Mouse (Mus musculus): ENCODE measurements around the gene Pgf.
"Not testable (repeated sequence)": the region's sequence is repeated elsewhere in the genome, so short reads cannot be mapped to it uniquely, and the experiment has no call there.

The Pgf gene

GRCm38 (mm10) chr12:85164996-85165395 lies 12.6 kb downstream of the Pgf start:
- in situ Hi-C loops (cut with MboI, MseI), result no loop called here

- in situ Hi-C loops (cut with MboI, MseI), result loop anchor here (5.0 to 10.0 kb wide), 2 partner anchors 33 to 55 kb away; partner anchors contain the start of gene Eif2b2
Measured at GRCm38 (mm10) chr12:85159592-85159991, 18.0 kb downstream of the Pgf start.

- in situ Hi-C loops (cut with MboI, MseI), result loop anchor here (5.0 to 10.0 kb wide), 2 partner anchors 34 to 56 kb away; partner anchors contain the start of gene Eif2b2
Measured at GRCm38 (mm10) chr12:85158801-85159200, 18.8 kb downstream of the Pgf start.

- in situ Hi-C loops (cut with MboI, MseI), result loop anchor here (5.0 to 10.0 kb wide), 2 partner anchors 34 to 57 kb away; partner anchors contain the start of gene Eif2b2
Measured at GRCm38 (mm10) chr12:85157797-85158460, 19.7 kb downstream of the Pgf start.

GRCm38 (mm10) chr12:85156324-85156723 lies 21.3 kb downstream of the Pgf start:
- in situ Hi-C loops (cut with MboI, MseI), result loop anchor here (5.0 to 10.0 kb wide), 2 partner anchors 36 to 58 kb away; partner anchors contain the start of gene Eif2b2

- in situ Hi-C loops (cut with MboI, MseI), result loop anchor here (10.0 kb wide), 1 partner anchor 62 kb away; the partner anchor contains the start of gene Eif2b2
Measured at GRCm38 (mm10) chr12:85153011-85153410, 24.6 kb downstream of the Pgf start.

GRCm38 (mm10) chr12:85151002-85151774 lies 26.4 kb downstream of the Pgf start, which contains the start of gene Rps6kl1:
Gene Rps6kl1 (minus strand): TSS chr12:85151264.
- in situ Hi-C loops (cut with MboI, MseI), result loop anchor here (10.0 kb wide), 1 partner anchor 64 kb away; the partner anchor contains the start of gene Eif2b2

GRCm38 (mm10) chr12:85150321-85151001 lies 27.1 kb downstream of the Pgf start:
- in situ Hi-C loops (cut with MboI, MseI), result loop anchor here (10.0 kb wide), 1 partner anchor 64 kb away; the partner anchor contains the start of gene Eif2b2

- in situ Hi-C loops (cut with MboI, MseI), result no loop called here
Measured at GRCm38 (mm10) chr12:85146881-85147280, 30.7 kb downstream of the Pgf start.

GRCm38 (mm10) chr12:85146355-85146754 lies 31.2 kb downstream of the Pgf start:
- in situ Hi-C loops (cut with MboI, MseI), result no loop called here

GRCm38 (mm10) chr12:85145630-85146029 lies 32.0 kb downstream of the Pgf start:
- in situ Hi-C loops (cut with MboI, MseI), result no loop called here

- in situ Hi-C loops (cut with MboI, MseI), result no loop called here
Measured at GRCm38 (mm10) chr12:85144821-85145220, 32.8 kb downstream of the Pgf start.

- in situ Hi-C loops (cut with MboI, MseI), result not testable (repeated sequence)
Measured at GRCm38 (mm10) chr12:85144276-85144675, 33.3 kb downstream of the Pgf start.

- in situ Hi-C loops (cut with MboI, MseI), result no loop called here
Measured at GRCm38 (mm10) chr12:85142803-85143202, 34.8 kb downstream of the Pgf start.

GRCm38 (mm10) chr12:85141096-85141495 lies 36.5 kb downstream of the Pgf start:
- in situ Hi-C loops (cut with MboI, MseI), result no loop called here

GRCm38 (mm10) chr12:85140036-85140701 lies 37.4 kb downstream of the Pgf start:
- in situ Hi-C loops (cut with MboI, MseI), result no loop called here

GRCm38 (mm10) chr12:85136627-85137026 lies 41.0 kb downstream of the Pgf start:
- in situ Hi-C loops (cut with MboI, MseI), result no loop called here

- in situ Hi-C loops (cut with MboI, MseI), result no loop called here
Measured at GRCm38 (mm10) chr12:85135513-85136470, 41.8 kb downstream of the Pgf start.

- in situ Hi-C loops (cut with MboI, MseI), result no loop called here
Measured at GRCm38 (mm10) chr12:85134043-85134794, 43.4 kb downstream of the Pgf start.
